Mouse (Mus musculus): Measurements from ENCODE around the gene Dlat. TPM values are rescaled to one million over a fixed set of nuclear protein-coding genes. Genes with fewer than 3 reads are reported as not detected.

Gene Dlat
- 62.0 and 62.2 TPM in 2 replicates for polyA plus RNA-seq (2016; fragmentation: Nextera tagmentation; extraction: Ambion mirVana)

- H3K27me3 ChIP-seq (replicated peaks; ENCODE audit: low read depth, poor library complexity, severe bottlenecking): no peaks in the 10 kb centered on the region
- peaks cover 45% of the 10 kb centered on the region for H3K36me3 ChIP-seq (replicated peaks)
- peak within 1 kb of the TSS; percentile 90 for H3K27ac ChIP-seq (replicated peaks)
- peak within 1 kb of the TSS; percentile 82 for H3K4me3 ChIP-seq
- DNase-seq (ENCODE audit: low spot score): peak; percentile 92
- peaks cover 24% of the 10 kb centered on the region for H3K4me1 ChIP-seq
- under 1% methylated on average over 63 of the region's 63 CpGs for WGBS
- H3K9me3 ChIP-seq: no peaks in the 10 kb centered on the region
Observed at GRCm38 (mm10) chr9:50659392-50660217, at the start of gene Dlat. Gene Dlat (minus strand): TSS chr9:50659780.

- H3K27ac ChIP-seq (replicated peaks): no peak overlapping the region
- peak; percentile 42 for DNase-seq (ENCODE audit: low spot score)
Observed at GRCm38 (mm10) chr9:50709108-50709507, 49.5 kb upstream of the Dlat start.

GRCm38 (mm10) chr9:50704907-50705306 is 45.3 kb upstream of the Dlat start:
- 0 out of 2 replicates have a peak, but pooled peaks cover under 1% of the 10 kb centered on the region for H3K4me1 ChIP-seq
- DNase-seq (ENCODE audit: low spot score): no peak
- peaks cover 22% of the 10 kb centered on the region for H3K27me3 ChIP-seq (replicated peaks; ENCODE audit: low read depth, poor library complexity, severe bottlenecking)
- no peak overlapping the region for H3K4me3 ChIP-seq
- H3K36me3 ChIP-seq (replicated peaks): peaks cover 74% of the 10 kb centered on the region
- H3K27ac ChIP-seq (replicated peaks): no peak overlapping the region
- WGBS: 68% methylated on average over 6 of the region's 6 CpGs
- no peaks in the 10 kb centered on the region for H3K9me3 ChIP-seq

More at GRCm38 (mm10) chr9:50709108-50709507, 49.5 kb upstream of the Dlat start:
- Histone ChIP-seq H3K9me3 (no peaks in the 10 kb centered on the region), H3K4me3 (no peak overlapping the region), H3K4me1 (0 out of 2 replicates have a peak, but pooled peaks cover 1% of the 10 kb centered on the region), H3K27me3 (replicated peaks; ENCODE audit: low read depth, poor library complexity, severe bottlenecking) (no peaks in the 10 kb centered on the region), H3K36me3 (replicated peaks) (peaks cover 56% of the 10 kb centered on the region)
- 35% methylated on average over 2 of the region's 2 CpGs for WGBS

GRCm38 (mm10) chr9:50700921-50701691 is 41.5 kb upstream of the Dlat start:
- Histone ChIP-seq H3K36me3 (replicated peaks) (peaks cover 51% of the 10 kb centered on the region), H3K4me3 (no peak overlapping the region), H3K9me3 (no peaks in the 10 kb centered on the region), H3K4me1 (peaks cover 33% of the 10 kb centered on the region), H3K27ac (replicated peaks) (no peak overlapping the region), H3K27me3 (replicated peaks; ENCODE audit: low read depth, poor library complexity, severe bottlenecking) (peaks cover 39% of the 10 kb centered on the region)
- DNase-seq (ENCODE audit: low spot score): no peak
- WGBS: 69% methylated on average over 11 of the region's 11 CpGs

- Histone ChIP-seq H3K36me3 (replicated peaks) (peaks cover 57% of the 10 kb centered on the region), H3K27me3 (replicated peaks; ENCODE audit: low read depth, poor library complexity, severe bottlenecking) (peaks cover 39% of the 10 kb centered on the region), H3K4me3 (peak overlapping the region; percentile 68), H3K4me1 (peaks cover 37% of the 10 kb centered on the region), H3K9me3 (no peaks in the 10 kb centered on the region), H3K27ac (replicated peaks) (peak overlapping the region; percentile 51)
- 1% methylated on average over 70 of the region's 70 CpGs for WGBS
- DNase-seq (ENCODE audit: low spot score): peak; percentile 51
Observed at GRCm38 (mm10) chr9:50698418-50699409, 39.1 kb upstream of the Dlat start.

- 3% methylated on average over 12 of the region's 12 CpGs for WGBS
Observed at GRCm38 (mm10) chr9:50697706-50698041, 38.1 kb upstream of the Dlat start.

GRCm38 (mm10) chr9:50696851-50697705 is 37.5 kb upstream of the Dlat start:
- peaks cover 43% of the 10 kb centered on the region for H3K4me1 ChIP-seq
- no peak for DNase-seq (ENCODE audit: low spot score)
- H3K9me3 ChIP-seq: no peaks in the 10 kb centered on the region
- H3K36me3 ChIP-seq (replicated peaks): peaks cover 52% of the 10 kb centered on the region
- H3K27me3 ChIP-seq (replicated peaks; ENCODE audit: low read depth, poor library complexity, severe bottlenecking): peaks cover 39% of the 10 kb centered on the region
- H3K4me3 ChIP-seq: peak overlapping the region; percentile 68
- 63% methylated on average over 12 of the region's 12 CpGs for WGBS
- H3K27ac ChIP-seq (replicated peaks): peak overlapping the region; percentile 62

More at GRCm38 (mm10) chr9:50697706-50698041, 38.1 kb upstream of the Dlat start:
- Histone ChIP-seq H3K36me3 (replicated peaks) (peaks cover 56% of the 10 kb centered on the region), H3K4me1 (peaks cover 42% of the 10 kb centered on the region), H3K27ac (replicated peaks) (peak overlapping the region; percentile 62), H3K9me3 (no peaks in the 10 kb centered on the region), H3K4me3 (peak overlapping the region; percentile 68), H3K27me3 (replicated peaks; ENCODE audit: low read depth, poor library complexity, severe bottlenecking) (peaks cover 39% of the 10 kb centered on the region)
- peak; percentile 76 for DNase-seq (ENCODE audit: low spot score)

GRCm38 (mm10) chr9:50695153-50695552 is 35.6 kb upstream of the Dlat start:
- peaks cover 43% of the 10 kb centered on the region for H3K4me1 ChIP-seq
- peaks cover 49% of the 10 kb centered on the region for H3K36me3 ChIP-seq (replicated peaks)

GRCm38 (mm10) chr9:50693631-50694030 is 34.1 kb upstream of the Dlat start:
- H3K4me1 ChIP-seq: peaks cover 30% of the 10 kb centered on the region

More at GRCm38 (mm10) chr9:50695153-50695552, 35.6 kb upstream of the Dlat start:
- no peak for DNase-seq (ENCODE audit: low spot score)
- WGBS: 87% methylated on average over 6 of the region's 6 CpGs
- Histone ChIP-seq H3K9me3 (no peaks in the 10 kb centered on the region), H3K27me3 (replicated peaks; ENCODE audit: low read depth, poor library complexity, severe bottlenecking) (peaks cover 20% of the 10 kb centered on the region), H3K27ac (replicated peaks) (no peak overlapping the region), H3K4me3 (no peak overlapping the region)

GRCm38 (mm10) chr9:50692626-50693580 is 33.3 kb upstream of the Dlat start:
- Histone ChIP-seq H3K27me3 (replicated peaks; ENCODE audit: low read depth, poor library complexity, severe bottlenecking) (no peaks in the 10 kb centered on the region), H3K9me3 (no peaks in the 10 kb centered on the region), H3K4me3 (no peak overlapping the region), H3K27ac (replicated peaks) (no peak overlapping the region; the same call in 1 of the 2 replicates), H3K4me1 (peaks cover 22% of the 10 kb centered on the region), H3K36me3 (replicated peaks) (peaks cover 71% of the 10 kb centered on the region)
- 31% methylated on average over 13 of the region's 13 CpGs for WGBS
- DNase-seq (ENCODE audit: low spot score): no peak

More at GRCm38 (mm10) chr9:50693631-50694030, 34.1 kb upstream of the Dlat start:
- H3K27me3 ChIP-seq (replicated peaks; ENCODE audit: low read depth, poor library complexity, severe bottlenecking): 0 out of 2 replicates have a peak, but pooled peaks cover 4% of the 10 kb centered on the region
- H3K4me3 ChIP-seq: no peak overlapping the region
- peak; percentile 63 for DNase-seq (ENCODE audit: low spot score)
- no peak overlapping the region for H3K27ac ChIP-seq (replicated peaks)
- 23% methylated on average over 10 of the region's 10 CpGs for WGBS
- peaks cover 64% of the 10 kb centered on the region for H3K36me3 ChIP-seq (replicated peaks)
- H3K9me3 ChIP-seq: no peaks in the 10 kb centered on the region

Data from embryonic facial prominence, embryonic 10.5 days (tissue).